In genomic region chr12:81146417-81147180, GRCm38 (mm10) we compare ENCODE assay signal across 11 mouse cellular contexts.
DNase-seq lines count a peak whose midpoint lies in the region; ATAC-seq lines count a peak whose summit lies in the region.
"Had no signal": no experiment of that assay in that cellular context is flagged by ENCODE, and none has a peak within 500 bp of the region (broad histone marks: within the 10 kb centered on the region; RNA-seq: fewer than 3 reads in every experiment).

No protein-coding gene starts in this region.

- H3K36me3 ChIP-seq in neural tube, embryonic 12.5 days, result no peaks in the 10 kb centered on the region
- no peaks in the 10 kb centered on the region for H3K36me3 ChIP-seq in neural tube, embryonic 15.5 days
- no peaks in the 10 kb centered on the region for H3K36me3 ChIP-seq in hindbrain, embryonic 15.5 days
- H3K36me3 ChIP-seq in neural tube, embryonic 14.5 days (ENCODE audit: control insufficient read depth, insufficient read depth, low read length), result no peaks in the 10 kb centered on the region
- H3K36me3 ChIP-seq: limb, embryonic 15.5 days had no signal

- peaks cover 11% of the 10 kb centered on the region; the same call in 1 of the 2 replicates for H3K4me1 ChIP-seq in neural tube, embryonic 12.5 days
- peaks cover 3% of the 10 kb centered on the region; the same call in 1 of the 2 replicates for H3K4me1 ChIP-seq in neural tube, embryonic 15.5 days
- H3K4me1 ChIP-seq in hindbrain, embryonic 15.5 days (replicated peaks), result 0 out of 2 replicates have a peak, but pooled peaks cover under 1% of the 10 kb centered on the region
- H3K4me1 ChIP-seq in neural tube, embryonic 14.5 days (ENCODE audit: control insufficient read depth, insufficient read depth, low read length), result no peaks in the 10 kb centered on the region

- H3K27me3 ChIP-seq in neural tube, embryonic 12.5 days (replicated peaks), result no peaks in the 10 kb centered on the region
- no peaks in the 10 kb centered on the region for H3K27me3 ChIP-seq in neural tube, embryonic 15.5 days (replicated peaks)
- no peaks in the 10 kb centered on the region for H3K27me3 ChIP-seq in hindbrain, embryonic 15.5 days
- H3K27me3 ChIP-seq in neural tube, embryonic 14.5 days (ENCODE audit: control insufficient read depth, insufficient read depth, low read length), result no peaks in the 10 kb centered on the region
- H3K27me3 ChIP-seq: limb, embryonic 15.5 days had no signal

- WGBS in neural tube, embryonic 12.5 days, result 26% methylated on average over 10 of the region's 10 CpGs
- whole genome bisulfite sequencing in neural tube, embryonic 15.5 days, result 19% methylated on average over 10 of the region's 10 CpGs
- 22% methylated on average over 10 of the region's 10 CpGs for WGBS in hindbrain, embryonic 15.5 days
- WGBS in neural tube, embryonic 14.5 days, result 8% methylated on average over 10 of the region's 10 CpGs

- peak; percentile 72 for ATAC-seq in neural tube, embryonic 12.5 days (ENCODE audit: low FRiP score, low read depth)
- no peak for ATAC-seq in neural tube, embryonic 15.5 days (ENCODE audit: low FRiP score)
- ATAC-seq in hindbrain, embryonic 15.5 days (ENCODE audit: low FRiP score, low read depth), result peak; percentile 81
- peak; percentile 51; the same call in 1 of the 2 replicates for ATAC-seq in neural tube, embryonic 14.5 days (ENCODE audit: low read depth)

- H3K4me2 ChIP-seq in neural tube, embryonic 12.5 days (replicated peaks), result 0 out of 2 replicates have a peak overlapping the region, but pooled peaks have one; percentile 1
- no peak overlapping the region for H3K4me2 ChIP-seq in neural tube, embryonic 15.5 days
- H3K4me2 ChIP-seq in hindbrain, embryonic 15.5 days, result no peak overlapping the region
- H3K4me2 ChIP-seq in neural tube, embryonic 14.5 days (ENCODE audit: low read depth, low read length), result no peak overlapping the region
- H3K4me2 ChIP-seq: heart, embryonic 11.5 days; limb, embryonic 15.5 days had no signal

- no peak overlapping the region for H3K9ac ChIP-seq in neural tube, embryonic 12.5 days
- no peak overlapping the region for H3K9ac ChIP-seq in neural tube, embryonic 15.5 days (replicated peaks)
- H3K9ac ChIP-seq in hindbrain, embryonic 15.5 days, result no peak overlapping the region
- H3K9ac ChIP-seq in neural tube, embryonic 14.5 days (replicated peaks; ENCODE audit: low read depth, low read length), result no peak overlapping the region
- H3K9ac ChIP-seq: limb, embryonic 15.5 days had no signal

- H3K4me3 ChIP-seq in neural tube, embryonic 12.5 days, result no peak overlapping the region
- no peak overlapping the region for H3K4me3 ChIP-seq in neural tube, embryonic 15.5 days (replicated peaks)
- H3K4me3 ChIP-seq in hindbrain, embryonic 15.5 days, result no peak overlapping the region
- H3K4me3 ChIP-seq in neural tube, embryonic 14.5 days (ENCODE audit: low read depth, low read length), result no peak overlapping the region
- H3K4me3 ChIP-seq: limb, embryonic 15.5 days had no signal

- H3K27ac ChIP-seq in neural tube, embryonic 12.5 days, result no peak overlapping the region
- H3K27ac ChIP-seq in neural tube, embryonic 15.5 days (replicated peaks), result no peak overlapping the region
- no peak overlapping the region for H3K27ac ChIP-seq in hindbrain, embryonic 15.5 days (replicated peaks)
- H3K27ac ChIP-seq in neural tube, embryonic 14.5 days (ENCODE audit: low read depth, low read length), result no peak overlapping the region
- H3K27ac ChIP-seq: limb, embryonic 15.5 days had no signal

- DNase-seq in embryo, embryonic 9.5 days (ENCODE audit: extremely low spot score), result peak; percentile 51
- no peak for DNase-seq in lung, postnatal 10 days
- DNase-seq in right cerebral cortex, postnatal 36 days (ENCODE audit: low spot score in 2 of 2), result no peak
- DNase-seq in urinary bladder, postnatal 10 days (ENCODE audit: low spot score), result no peak
- DNase-seq: thymus, postnatal 36 days had no signal

- H3K9me3 ChIP-seq in neural tube, embryonic 12.5 days, result no peaks in the 10 kb centered on the region
- no peaks in the 10 kb centered on the region for H3K9me3 ChIP-seq in neural tube, embryonic 15.5 days (replicated peaks)
- H3K9me3 ChIP-seq in hindbrain, embryonic 15.5 days, result no peaks in the 10 kb centered on the region
- H3K9me3 ChIP-seq in neural tube, embryonic 14.5 days (ENCODE audit: control insufficient read depth, low read length), result no peaks in the 10 kb centered on the region
- H3K9me3 ChIP-seq: limb, embryonic 15.5 days had no signal
